Mouse (Mus musculus) left cerebral cortex, adult 8-10 months (tissue): ENCODE data around the gene Lancl2. TPM values are rescaled to one million over a fixed set of nuclear protein-coding genes. Genes with fewer than 3 reads are reported as not detected.

Experiments
- DNase-seq, 2 experiments: peaks; one replicate each; pipeline ENCODE4 v3.0.0; 2022; ENCODE audit warnings: low spot score in 2 of 2
- total RNA-seq, 4 experiments: library from RNA; stranded (reverse); gene quantifications; 2 replicates each; pipeline ENCODE4 v1.2.4; 2022

Gene Lancl2
- 100 to 1,000 TPM in 2 of 4 experiments, 10 to 100 TPM in 2; 88.9 to 114 (median 97.6) TPM for total RNA-seq

DNA sequence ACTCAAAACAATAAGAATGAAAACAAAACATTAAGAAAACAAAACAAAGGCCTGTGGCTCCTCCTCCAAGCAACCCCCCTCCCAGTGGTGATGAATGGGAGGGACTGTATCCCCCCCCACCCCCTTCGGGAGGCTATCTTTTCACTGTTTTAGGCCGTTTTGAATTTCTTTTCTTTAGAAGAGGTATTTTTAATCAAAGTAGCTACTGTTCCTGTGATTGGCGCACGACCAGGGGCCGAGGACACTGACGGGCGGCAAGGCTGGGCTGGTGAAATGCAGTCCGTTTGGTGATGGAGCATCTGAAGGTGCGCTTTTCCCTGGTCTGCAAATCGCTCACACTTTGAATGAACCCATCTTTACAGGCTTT lies at the start of gene Lancl2:
Lancl2 (plus strand) TSS at position 165 of the 367 bp plus-strand sequence.
- DNase-seq = peak; percentile 47 to 48

DNA sequence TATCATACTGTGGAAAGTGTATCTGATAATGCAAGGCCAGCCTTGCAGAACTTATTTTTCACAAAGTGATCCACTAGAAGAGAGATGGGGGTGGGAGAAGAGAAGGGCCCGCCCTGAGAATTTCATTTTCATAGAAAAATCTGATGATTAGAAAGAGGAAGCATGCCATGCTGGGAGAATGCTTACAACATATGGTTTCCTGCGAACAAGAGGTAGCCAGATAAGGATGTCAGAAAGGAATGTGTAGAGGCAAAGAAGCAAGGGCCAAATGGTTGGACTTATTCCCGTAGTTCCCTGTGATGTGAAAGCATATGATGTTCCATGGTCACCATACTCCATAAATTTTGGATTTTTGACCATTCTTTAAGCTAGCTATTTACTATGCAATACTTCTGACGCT lies 41.0 kb upstream of the Lancl2 start:
- DNase-seq = no peak

DNA sequence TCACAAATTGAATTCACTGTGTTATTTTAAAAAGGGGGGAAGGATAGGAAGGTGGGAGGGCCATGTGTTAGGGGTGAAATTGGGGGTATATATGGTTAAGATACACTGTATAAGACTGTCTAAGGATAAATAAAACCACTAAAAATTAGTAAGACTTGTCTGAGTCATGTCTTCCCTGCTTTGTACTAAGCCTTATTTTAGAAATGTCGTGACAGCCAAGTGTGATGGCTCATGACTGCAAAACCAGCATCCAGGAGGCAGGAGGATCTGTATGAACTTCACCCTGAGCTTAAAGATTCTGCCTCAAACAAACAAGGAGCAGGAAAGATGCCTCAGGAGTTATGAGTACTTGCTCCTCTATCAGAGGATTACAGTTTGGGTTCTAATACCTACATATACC lies 18.2 kb upstream of the Lancl2 start:
- DNase-seq = no peak

DNA sequence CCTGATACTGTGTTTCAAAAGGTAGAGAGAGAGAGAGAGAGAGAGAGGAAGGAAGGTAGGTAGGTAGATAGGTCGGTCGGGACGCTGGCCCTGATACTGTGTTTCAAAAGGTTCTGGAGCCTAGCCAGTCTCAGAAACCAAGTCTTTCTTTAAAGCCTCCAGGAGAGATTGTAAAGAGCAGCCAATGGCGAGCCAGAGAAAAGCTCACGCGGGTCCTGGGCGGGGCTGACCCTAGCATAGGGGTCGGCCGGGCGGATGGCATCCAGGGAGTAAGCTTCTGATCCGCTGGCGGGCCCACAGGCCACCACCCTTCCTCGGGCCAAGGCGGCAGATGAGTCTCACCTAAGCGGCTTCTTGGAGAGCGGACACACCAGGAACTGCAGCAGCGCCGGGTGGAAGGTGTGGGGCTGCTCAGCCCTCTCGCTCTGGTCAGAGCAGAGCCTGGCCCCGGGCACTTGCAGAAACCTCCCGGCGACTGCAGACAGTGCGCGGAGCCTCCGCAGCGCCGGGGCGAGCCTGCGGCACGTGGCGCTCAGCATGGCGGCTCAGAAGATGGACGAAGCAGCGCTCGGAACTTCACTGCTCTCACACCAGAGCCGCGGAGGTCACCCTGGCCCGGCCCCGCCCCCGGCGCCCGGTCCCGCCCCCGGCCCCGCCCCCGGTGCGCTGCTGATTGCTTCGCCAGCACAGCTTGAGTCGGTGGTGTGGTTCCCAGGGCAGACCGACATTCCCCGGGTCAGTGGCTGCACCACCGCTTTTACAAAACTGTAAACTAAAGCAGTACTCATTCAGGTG lies 10.7 kb upstream of the Lancl2 start, which contains the start of gene Pyurf:
Pyurf (minus strand) TSS at position 612 of the 795 bp plus-strand sequence.
- DNase-seq = peak; percentile 70 to 81

DNA sequence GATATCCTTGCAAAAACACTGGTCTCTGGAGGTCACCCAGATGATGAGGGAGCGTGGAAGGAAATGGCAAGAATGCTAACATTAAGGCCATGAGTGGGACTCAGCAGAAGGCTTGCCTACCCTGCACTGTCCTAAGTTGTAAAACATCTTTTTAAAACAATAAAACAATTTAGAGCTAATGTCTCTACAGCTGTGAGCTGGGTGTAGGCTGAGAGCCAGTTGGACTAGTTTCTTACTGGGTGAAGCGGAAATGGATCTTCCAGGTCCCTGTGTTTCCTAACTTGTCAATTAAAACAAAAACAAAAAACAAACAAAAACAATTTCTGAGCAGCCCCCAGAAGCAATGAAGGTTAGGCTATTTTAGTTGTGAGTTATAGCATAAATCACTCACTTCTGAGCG lies 9.2 kb upstream of the Lancl2 start:
- DNase-seq = no peak

DNA sequence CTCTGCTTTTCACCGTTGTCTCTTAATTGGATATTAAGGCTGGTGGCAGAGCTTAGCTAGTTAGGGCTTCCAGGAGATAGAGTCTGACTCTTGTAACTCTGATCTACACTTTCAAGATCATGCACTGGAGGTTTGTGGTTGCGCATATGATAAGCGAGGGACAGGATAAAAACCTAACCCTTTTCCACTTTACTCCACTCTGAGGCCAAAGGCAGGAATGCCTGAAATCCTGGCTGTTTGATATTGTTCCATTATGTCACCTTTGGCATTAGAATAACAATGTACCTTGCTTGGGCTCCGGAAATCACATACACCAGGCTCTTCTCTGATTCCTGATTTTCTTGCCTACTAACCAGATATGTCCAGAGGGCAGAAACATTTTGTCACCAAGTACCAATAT lies 654 bp upstream of the Lancl2 start:
- DNase-seq = no peak

DNA sequence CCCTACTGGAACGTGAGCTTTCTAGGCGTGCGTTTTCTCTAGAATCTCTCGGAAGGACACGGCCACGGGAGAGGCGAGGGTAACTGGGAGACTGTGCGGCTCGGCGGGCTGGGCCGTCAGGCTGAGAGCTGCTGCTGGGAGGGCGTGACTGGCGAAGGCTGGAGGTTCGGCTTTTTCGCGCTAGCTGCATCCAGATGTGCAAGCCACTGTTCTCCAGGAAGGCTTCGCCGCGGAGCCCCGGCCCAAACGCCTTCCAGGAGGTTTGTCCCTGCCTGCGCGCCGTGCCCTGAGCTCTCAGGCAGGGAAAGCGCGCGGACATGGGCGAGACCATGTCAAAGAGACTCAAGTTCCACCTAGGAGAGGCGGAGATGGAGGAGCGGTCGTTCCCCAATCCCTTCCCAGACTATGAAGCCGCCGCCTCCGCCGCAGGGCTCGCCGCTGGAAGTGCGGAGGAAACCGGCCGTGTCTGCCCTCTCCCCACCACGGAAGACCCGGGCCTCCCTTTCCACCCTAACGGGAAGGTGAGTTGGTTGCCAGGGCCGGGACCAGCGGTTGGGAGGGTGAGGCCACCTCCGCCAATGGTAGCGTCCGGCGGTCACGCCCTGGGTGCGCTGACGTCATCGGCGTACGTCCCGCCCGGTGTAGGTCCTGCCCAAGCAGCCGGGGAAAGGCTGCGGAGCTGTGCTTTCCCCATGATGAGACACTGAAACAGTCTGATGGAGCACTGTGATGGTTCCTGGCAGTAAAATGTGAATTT lies 581 bp downstream of the Lancl2 start:
- peak; percentile 94 to 96 for DNase-seq

DNA sequence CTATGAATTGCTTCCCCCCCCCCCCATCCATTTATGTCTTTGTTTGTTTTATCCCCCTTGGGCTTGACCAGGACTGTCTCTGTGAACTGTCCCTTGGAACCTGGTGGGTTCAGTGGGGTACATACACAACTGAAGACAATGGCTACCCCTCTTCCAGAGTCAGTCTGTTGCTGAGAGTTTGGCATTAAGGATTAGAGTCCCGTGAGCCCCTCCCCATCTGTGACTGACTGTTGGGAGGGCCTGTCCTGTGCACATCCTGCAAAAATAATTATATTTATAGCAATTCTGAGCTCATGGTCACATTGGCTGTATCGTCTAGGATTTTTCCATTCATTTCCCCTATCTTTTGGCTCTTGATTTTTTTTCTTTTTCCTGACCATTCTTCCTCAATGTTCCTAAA lies 1.4 kb downstream of the Lancl2 start:
- DNase-seq = no peak

DNA sequence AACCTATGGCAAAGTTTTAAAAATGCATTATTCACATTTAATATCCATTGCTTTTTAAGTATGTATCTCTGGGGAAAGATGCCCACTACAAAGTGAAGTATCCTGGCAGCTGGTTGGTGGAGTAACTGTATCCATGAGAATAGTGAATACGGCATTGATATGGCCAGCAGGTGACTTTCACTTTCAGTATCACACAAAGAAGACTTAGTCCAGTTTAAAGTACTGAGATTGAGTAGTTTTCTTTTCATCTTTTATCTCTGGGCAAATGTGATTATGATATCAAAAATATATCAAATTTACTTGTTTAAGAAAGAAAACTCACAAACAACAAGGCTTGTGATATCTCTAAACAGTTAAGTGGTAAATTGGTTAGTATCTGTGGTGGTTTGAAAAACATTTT lies 4.4 kb downstream of the Lancl2 start:
- DNase-seq = no peak

DNA sequence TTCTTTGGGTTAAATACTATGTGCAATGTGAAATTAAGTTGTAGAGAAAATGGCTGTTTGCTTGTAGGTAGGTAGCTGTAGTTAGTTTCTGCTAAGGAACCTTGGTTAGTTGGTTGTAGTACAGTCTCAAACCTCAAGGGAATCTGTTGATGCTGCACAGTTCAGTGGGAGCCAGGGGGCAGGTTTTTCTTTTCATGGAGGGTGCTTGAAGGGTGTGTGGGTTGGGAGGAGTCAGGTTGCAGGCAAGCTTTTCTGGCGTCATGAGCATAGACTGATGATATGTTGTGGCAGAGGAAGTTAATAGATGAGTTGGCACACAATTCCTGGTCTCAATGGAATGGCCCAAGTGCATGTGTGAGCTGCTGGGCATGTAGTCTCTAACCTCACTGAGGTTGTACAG lies 9.4 kb downstream of the Lancl2 start:
- no peak for DNase-seq

DNA sequence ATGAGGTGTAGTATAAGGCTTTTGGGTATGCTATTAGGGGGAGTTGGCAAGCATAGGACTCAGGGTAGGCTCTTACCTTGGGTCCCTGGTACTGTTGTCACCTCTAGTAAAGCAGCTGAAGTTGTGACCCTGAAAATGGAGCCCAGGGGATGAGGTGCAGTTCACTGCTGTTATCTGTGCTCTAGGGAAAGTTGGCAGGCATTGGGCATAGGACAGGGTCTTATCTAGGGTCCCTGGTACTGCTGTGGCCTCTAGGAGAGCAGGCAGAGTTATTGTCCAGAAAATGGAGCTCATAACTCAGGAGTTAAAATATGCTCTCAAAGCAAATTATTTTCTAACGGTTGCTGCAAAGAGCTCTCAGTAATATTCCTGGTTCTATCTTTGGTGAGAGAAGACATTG lies 19.0 kb downstream of the Lancl2 start:
- no peak for DNase-seq

DNA sequence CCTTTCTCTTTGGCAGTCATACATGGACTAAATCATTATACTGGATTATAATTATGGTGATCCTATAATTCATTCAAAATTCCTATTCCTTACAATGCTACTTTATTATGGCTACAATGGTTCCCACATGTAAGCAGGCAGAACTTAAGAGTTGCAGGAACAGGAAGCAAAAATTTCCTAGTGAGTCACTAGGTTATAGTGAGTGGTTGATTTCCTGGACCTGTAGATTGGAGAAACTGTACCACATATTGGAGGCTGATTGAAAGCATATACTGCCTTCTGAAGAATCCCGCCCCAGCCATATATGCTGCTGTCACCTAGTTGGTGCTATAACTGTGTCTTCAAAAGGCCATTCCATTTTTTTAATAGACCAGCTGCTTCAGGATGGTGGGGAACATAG lies 40.4 kb downstream of the Lancl2 start:
- no peak for DNase-seq

DNA sequence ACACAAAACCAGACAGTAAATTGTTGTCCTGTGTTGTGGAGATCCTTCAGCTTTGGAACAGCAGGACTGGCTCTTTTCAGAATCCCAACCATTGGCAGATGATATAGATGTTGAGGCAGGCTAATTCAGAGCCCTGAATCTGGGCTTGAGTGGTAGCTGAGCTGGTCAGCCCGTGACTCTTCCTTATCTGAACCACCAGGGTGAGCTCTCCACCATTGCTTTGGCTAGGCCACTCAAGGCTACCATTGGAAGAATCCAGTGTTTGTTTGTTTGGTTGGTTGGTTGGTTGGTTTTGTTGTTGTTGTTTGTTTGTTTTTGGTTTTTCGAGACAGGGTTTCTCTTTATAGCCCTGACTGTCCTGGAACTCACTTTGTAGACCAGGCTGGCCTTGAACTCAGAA lies 41.0 kb downstream of the Lancl2 start:
- no peak for DNase-seq

DNA sequence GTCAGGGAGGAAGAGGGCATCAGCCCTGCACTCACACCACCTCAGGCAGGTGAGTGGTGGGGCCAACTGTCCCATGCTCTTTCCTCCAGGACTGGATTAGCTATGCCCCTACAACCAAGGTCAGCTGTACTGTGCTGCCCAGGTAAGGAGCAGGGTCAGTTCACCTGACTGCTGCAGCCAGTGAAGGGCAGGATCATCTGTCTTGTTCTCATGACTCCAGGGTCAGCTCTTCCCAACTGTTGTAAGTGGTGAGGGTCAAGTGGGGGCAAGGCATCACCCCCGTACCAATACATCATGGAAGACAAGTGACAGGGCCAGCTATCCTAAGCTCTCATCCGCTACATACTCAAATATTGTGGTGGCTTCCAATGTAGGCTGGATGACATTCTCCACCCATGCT lies 41.8 kb downstream of the Lancl2 start:
- no peak for DNase-seq

DNA sequence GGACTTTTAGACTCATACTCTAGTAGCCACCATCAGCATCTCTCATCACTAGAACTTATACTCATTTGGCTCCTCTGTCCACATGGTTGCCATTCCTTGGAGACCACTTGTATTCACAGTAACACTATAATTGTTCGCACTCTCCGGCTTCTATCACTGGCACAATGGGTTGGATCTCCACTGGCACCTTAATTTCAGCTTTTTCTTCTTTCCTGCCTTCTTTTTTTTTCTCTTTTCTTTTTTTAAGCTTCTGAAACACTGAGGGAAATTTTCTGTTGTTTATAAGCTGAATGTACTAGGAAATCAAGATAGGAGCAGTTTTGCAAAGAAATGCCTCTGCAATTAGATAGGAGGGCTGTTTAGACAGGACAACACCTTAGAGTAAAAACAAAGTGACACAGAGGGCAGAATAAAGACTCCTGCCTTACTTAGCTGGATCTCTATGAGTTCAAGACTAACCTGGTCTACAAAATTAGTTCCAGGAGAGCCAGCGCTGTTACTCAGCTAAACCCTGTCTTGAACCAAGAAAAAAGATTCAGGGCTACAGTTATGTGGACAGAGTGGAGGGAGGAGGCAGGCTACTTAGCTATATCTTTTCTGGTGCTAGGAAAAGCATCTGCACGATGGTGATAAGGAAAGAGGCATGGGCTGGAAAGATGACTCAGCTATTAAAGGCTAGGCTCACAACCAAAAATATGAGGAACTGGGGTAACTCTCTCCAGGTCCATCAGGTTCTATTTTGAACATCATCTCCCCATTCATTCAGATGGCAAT lies 42.8 kb downstream of the Lancl2 start:
- DNase-seq = no peak

DNA sequence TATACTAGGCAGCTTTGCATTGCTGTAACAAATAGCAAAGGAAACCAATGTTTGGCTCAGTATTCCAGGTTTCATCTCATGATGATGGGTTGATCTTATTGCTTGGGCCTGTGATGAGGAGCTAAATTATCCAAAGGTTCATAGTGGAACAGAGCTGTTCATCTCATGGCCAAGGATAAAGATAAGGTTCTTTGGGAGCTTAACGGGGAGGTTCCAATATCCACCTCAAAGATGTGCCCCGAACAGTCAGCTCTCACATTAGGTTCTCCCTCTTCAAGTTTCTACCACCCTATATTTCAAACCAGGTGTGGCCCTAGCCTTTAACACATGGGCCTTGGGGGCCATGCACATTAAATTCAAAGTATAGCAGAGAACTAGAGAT lies 43.4 kb downstream of the Lancl2 start:
- no peak for DNase-seq

DNA sequence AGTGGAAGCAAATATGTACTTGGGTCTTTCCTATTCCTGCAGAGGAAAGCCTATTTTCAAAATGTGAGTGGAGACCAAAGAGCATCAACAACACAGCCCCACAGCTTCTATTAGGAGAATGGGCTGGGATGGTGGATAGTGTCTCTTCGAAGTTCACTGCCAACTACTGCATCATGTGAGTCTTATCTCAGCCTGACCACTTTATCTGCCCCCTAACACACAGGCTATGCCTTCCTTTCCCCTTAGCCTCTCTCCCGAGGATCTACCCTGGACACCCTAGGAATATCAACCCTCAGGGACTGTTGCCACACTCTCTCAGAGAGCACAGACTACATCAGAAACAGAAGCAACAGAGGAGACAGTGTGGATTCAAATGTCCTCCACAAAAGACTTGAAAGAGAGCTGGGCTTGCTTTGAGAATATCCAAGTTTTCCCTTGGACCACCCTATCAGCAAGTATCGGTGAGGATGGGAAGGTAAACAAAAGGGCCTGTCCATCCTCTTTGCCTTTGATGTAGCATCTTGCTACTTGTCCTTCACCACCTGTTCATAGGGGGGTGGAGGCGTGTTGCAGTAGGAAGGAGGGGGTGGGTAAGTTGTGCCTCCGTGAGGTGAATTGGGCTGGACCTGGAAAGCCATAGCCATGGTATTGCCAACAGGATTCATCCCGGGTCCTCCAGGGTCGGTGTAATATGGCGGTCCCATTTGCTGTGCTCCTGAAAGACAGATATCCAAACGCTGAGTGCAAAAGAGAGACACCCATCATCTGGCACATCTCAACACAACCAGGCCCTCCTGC lies 51.8 kb downstream of the Lancl2 start:
- no peak for DNase-seq

DNA sequence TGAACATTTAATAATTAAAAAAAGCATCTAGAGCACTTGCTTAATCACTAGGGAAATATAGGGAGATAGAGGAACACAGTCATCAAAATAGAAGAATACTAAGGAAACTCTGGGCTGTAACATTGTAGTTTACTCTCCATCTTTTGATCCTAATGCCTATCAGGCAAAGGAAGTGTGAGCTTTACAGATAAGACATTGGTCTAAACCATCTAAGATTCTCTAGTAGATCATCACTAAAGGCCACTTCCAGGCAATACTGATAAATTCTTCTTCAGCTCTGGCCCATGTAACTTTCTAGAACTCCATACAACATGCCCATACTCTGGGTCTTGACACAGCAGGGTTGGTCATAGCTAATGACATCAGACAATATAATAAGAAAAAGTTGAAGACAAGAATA lies 60.7 kb downstream of the Lancl2 start:
- no peak for DNase-seq

DNA sequence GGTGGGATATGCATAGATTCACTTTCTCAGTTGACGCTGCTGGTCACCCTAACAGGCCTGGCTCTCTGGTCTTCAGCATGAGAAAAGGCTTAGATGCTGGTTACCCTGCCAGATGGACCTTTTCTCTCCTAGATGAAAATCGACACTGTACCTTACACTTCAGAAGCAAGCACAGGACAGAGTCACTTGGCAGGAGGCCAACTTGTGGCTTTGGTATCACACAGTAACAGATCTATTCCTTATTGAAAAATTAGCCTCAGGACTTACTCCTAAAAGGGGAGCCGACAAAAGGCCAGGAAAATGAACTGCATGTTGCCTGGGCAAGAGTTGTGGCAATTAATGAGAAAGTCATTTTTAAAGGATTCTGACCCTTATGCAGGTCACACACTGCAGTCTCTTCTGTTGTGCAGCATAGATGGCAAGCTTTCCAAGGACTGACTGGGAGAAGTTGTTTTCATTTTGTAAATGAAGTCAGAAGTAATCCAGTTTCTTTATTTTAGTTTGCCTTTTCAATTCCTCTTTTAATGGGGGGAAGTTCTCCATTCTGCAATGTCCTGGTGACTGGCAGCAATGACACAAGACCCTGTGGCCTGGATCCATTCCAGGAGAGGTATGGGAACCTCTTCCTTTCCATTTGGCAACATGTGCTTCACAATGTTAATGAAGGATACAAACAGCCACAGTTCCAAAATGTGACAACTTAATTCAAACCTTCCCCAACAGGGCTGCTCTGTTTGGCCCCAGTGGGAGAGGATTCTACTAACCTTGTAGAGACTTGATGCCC lies 62.9 kb downstream of the Lancl2 start:
- DNase-seq = no peak

DNA sequence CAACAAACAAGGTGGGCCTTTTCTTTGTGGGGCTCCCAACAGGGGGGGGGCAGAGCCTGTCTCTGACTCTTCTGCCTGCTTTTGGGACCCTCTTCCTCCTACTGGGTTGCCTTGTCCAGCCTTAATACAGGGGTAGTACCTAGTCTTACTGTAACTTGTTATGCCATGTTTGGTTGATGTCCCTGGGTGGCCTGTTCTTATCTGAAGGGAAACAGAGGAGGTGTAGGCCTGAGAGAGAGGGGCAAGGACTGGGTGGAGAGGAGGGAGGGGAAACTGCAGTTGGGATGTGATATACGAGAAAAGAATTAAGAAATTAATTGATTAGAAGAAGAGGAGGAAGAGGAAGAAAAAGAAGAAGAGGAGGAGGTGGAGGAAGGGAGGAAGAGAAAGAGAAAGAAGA lies 63.9 kb downstream of the Lancl2 start:
- no peak for DNase-seq
